Mouse (Mus musculus) forebrain, embryonic 15.5 days (tissue): ENCODE measurements around the gene Prps1l1. TPM values are rescaled to one million over a fixed set of nuclear protein-coding genes. Genes with fewer than 3 reads are reported as not detected.

Experiments used
- polyA plus RNA-seq: library from polyadenylated mRNA; unstranded; fragments of >200 nt; fragmentation: Nextera tagmentation; extraction: Ambion mirVana; gene quantifications from 2 replicates; pipeline ENCODE4 v1.2.1, GENCODE M21; 2015

Gene Prps1l1
- polyA plus RNA-seq, 1 experiment from 2014 or later: not detected

Other genes starting within 250 kb of the Prps1l1 start
- gene Hdac9, start 67.7 kb upstream of the Prps1l1 start, polyA plus RNA-seq: 13.1 and 15.9 TPM in 2 replicates
- 29.8 and 32.1 TPM in 2 replicates for gene Snx13, start 62.4 kb downstream of the Prps1l1 start, polyA plus RNA-seq